Mouse (Mus musculus) T-cell, adult 2 months (primary cell): ENCODE data around the gene Sult1c2.
"Not testable (repeated sequence)": the region's sequence is repeated elsewhere in the genome, so short reads cannot be mapped to it uniquely, and the experiment has no call there.

Experiments used
- DNase-seq: peaks from one replicate; pipeline ENCODE4 v3.0.0; 2022; ENCODE audit warnings: low spot score

The Sult1c2 gene

GRCm38 (mm10) chr17:53846206-53846605, at the start of gene Sult1c2:
TSS of gene Sult1c2 (minus strand) at chr17:53846339.
- DNase-seq = no peak

- DNase-seq = not testable (repeated sequence)
These were observed 33.0 kb upstream of the Sult1c2 start for GRCm38 (mm10) chr17:53879006-53879675.

- DNase-seq = no peak
These were observed 28.3 kb upstream of the Sult1c2 start for GRCm38 (mm10) chr17:53874433-53874832.

GRCm38 (mm10) chr17:53872192-53872591, 26.1 kb upstream of the Sult1c2 start:
- no peak for DNase-seq

GRCm38 (mm10) chr17:53869931-53870330, 23.8 kb upstream of the Sult1c2 start:
- no peak for DNase-seq

- DNase-seq = no peak
These were observed 19.3 kb upstream of the Sult1c2 start for GRCm38 (mm10) chr17:53865260-53865955.

GRCm38 (mm10) chr17:53860548-53860947, 14.4 kb upstream of the Sult1c2 start:
- DNase-seq = no peak

GRCm38 (mm10) chr17:53854992-53855391, 8.9 kb upstream of the Sult1c2 start:
- DNase-seq = no peak

GRCm38 (mm10) chr17:53845796-53846195, 343 bp downstream of the Sult1c2 start:
- no peak for DNase-seq

GRCm38 (mm10) chr17:53833366-53833765, 12.8 kb downstream of the Sult1c2 start:
- DNase-seq = no peak

GRCm38 (mm10) chr17:53803974-53804373, 42.2 kb downstream of the Sult1c2 start:
- not testable (repeated sequence) for DNase-seq

- no peak for DNase-seq
These were observed 62.8 kb downstream of the Sult1c2 start for GRCm38 (mm10) chr17:53783381-53783780.
